Mouse (Mus musculus) stomach, postnatal 0 days (tissue): ENCODE data around the gene Lypd1.

Experiments
- CTCF ChIP-seq: IDR thresholded peaks from 2 replicates; pipeline ENCODE4 v1.5.1; 2016; ENCODE audit warnings: antibody characterized with exemption, low read depth, mild to moderate bottlenecking, moderate library complexity
- EP300 ChIP-seq: optimal IDR thresholded peaks from 2 replicates; pipeline ENCODE3; 2016; ENCODE audit warnings: antibody characterized with exemption

- TF ChIP-seq CTCF (no peak), EP300 (no peak)
Observed at GRCm38 (mm10) chr1:125837507-125837906, 75.4 kb downstream of the Lypd1 start.
